9 mouse cellular contexts compared by ENCODE assay signal in genomic region chr13:60409706-60410502, GRCm38 (mm10).
DNase-seq lines count a peak whose midpoint lies in the region; ATAC-seq and TF ChIP-seq lines count a peak whose summit lies in the region.
"Had no signal": no experiment of that assay in that cellular context is flagged by ENCODE, and none has a peak within 500 bp of the region (broad histone marks: within the 10 kb centered on the region; RNA-seq: fewer than 3 reads in every experiment).

No protein-coding gene starts in this region.

- H3K79me2 ChIP-seq in myocyte (ENCODE audit: control insufficient read depth, insufficient read depth), result no peaks in the 10 kb centered on the region

- H3K27ac ChIP-seq in kidney, embryonic 16.5 days (ENCODE audit: low read length), result peak overlapping the region; percentile 77

- H3ac ChIP-seq in myocyte (ENCODE audit: control insufficient read depth, insufficient read length), result no peak overlapping the region

- no peaks in the 10 kb centered on the region for H3K9me3 ChIP-seq in kidney, embryonic 16.5 days (ENCODE audit: low read length)

- H3K4me1 ChIP-seq in kidney, embryonic 16.5 days (ENCODE audit: insufficient read depth, low read length), result peaks cover 8% of the 10 kb centered on the region; the same call in 1 of the 2 replicates

- peak; percentile 84 for ATAC-seq in kidney, embryonic 16.5 days (ENCODE audit: low FRiP score, low TSS enrichment)
- no peak for ATAC-seq in erythroblast, adult 5-6 weeks (replicated peaks; ENCODE audit: low FRiP score, poor library complexity, severe bottlenecking)

- H3K36me3 ChIP-seq in kidney, embryonic 16.5 days (ENCODE audit: insufficient read depth, low read length), result no peaks in the 10 kb centered on the region
- no peaks in the 10 kb centered on the region for H3K36me3 ChIP-seq in myocyte (ENCODE audit: control insufficient read depth, insufficient read depth)
- H3K36me3 ChIP-seq: G1E had no signal

- H3K4me3 ChIP-seq in kidney, embryonic 16.5 days (ENCODE audit: low read length), result no peak overlapping the region
- H3K4me3 ChIP-seq in myocyte, result no peak overlapping the region

- 14% methylated on average over 14 of the region's 14 CpGs for WGBS in kidney, embryonic 16.5 days

- TF ChIP-seq POLR2A in myocyte (IDR thresholded peaks at IDR 0.05; ENCODE audit: insufficient read length, low read depth), result no peak

- H3K4me2 ChIP-seq in kidney, embryonic 16.5 days (replicated peaks; ENCODE audit: low read depth, low read length), result no peak overlapping the region
- H3K4me2 ChIP-seq in myocyte (ENCODE audit: low read depth), result peak overlapping the region; percentile 53

- intact Hi-C loops in heart, postnatal 10 days (cut with DNase I), result no loop called here

- no peak overlapping the region for H3K9ac ChIP-seq in kidney, embryonic 16.5 days (replicated peaks; ENCODE audit: low read length)

- no peak for DNase-seq in kidney, adult 11 months
- DNase-seq in embryo, embryonic 10.5 days (ENCODE audit: low spot score), result peak; percentile 90
- DNase-seq in heart, postnatal 10 days, result peak; percentile 64 to 70
- DNase-seq in frontal cortex, postnatal 36 days (ENCODE audit: low spot score in 2 of 2), result no peak
- DNase-seq in T-cell, adult 2 months (ENCODE audit: low spot score), result no peak

- H3K27me3 ChIP-seq in kidney, embryonic 16.5 days (ENCODE audit: insufficient read depth, low read length), result no peaks in the 10 kb centered on the region
- no peaks in the 10 kb centered on the region for H3K27me3 ChIP-seq in myocyte (ENCODE audit: control insufficient read depth, insufficient read depth, insufficient read length)

TF ChIP-seq in myocyte, 11 proteins besides CTCF, POLR2A, EP300 and RAD21:
- no peak for TF ChIP-seq SRF (IDR thresholded peaks at IDR 0.05; ENCODE audit: control insufficient read depth, insufficient read length, low read depth)
- no peak for TF ChIP-seq MAX (IDR thresholded peaks at IDR 0.05; ENCODE audit: low read depth)
- TF ChIP-seq TCF3 (IDR thresholded peaks at IDR 0.05; ENCODE audit: insufficient read length, low read depth), result peak; percentile 34
- TF ChIP-seq CEBPB (IDR thresholded peaks at IDR 0.05; ENCODE audit: insufficient read depth, poor library complexity, severe bottlenecking), result peak; percentile 59
- TF ChIP-seq MYOD1 (IDR thresholded peaks at IDR 0.05; ENCODE audit: control insufficient read depth in 1 of 3, insufficient read length in 2 of 3, low read depth in 2 of 3), result peak in 2 of 3 experiments; percentile 62 to 71
- peak in 1 of 3 experiments; percentile 67 for TF ChIP-seq MYOG (IDR thresholded peaks at IDR 0.05; ENCODE audit: control insufficient read depth in 1 of 3, insufficient read depth in 1 of 3, insufficient read length in 2 of 3, low read depth in 2 of 3)
- no peak for TF ChIP-seq USF1 (IDR thresholded peaks at IDR 0.05; ENCODE audit: low read depth)
- peak; percentile 81 for TF ChIP-seq TCF12 (IDR thresholded peaks at IDR 0.05; ENCODE audit: insufficient read depth, poor library complexity, severe bottlenecking)
- TF ChIP-seq REST (IDR thresholded peaks at IDR 0.05; ENCODE audit: insufficient read depth, insufficient read length), result no peak

Comparison
In these comparisons a context has a peak if more than half of its experiments do, and no peak if none do; other contexts are left out.
1. DNase-seq: peak in embryo, embryonic 10.5 days (single experiment) and heart, postnatal 10 days (2 of 2); none in kidney, adult 11 months (single experiment), frontal cortex, postnatal 36 days (0 of 2) and T-cell, adult 2 months (single experiment).